Mouse (Mus musculus): ENCODE measurements at regions not wholly inside any gene's neighbourhood (a gene's known extent, or its start where the extent isn't known, plus 50 kb on each side); places are given as distances from the start of the nearest gene placed in this dataset.

DNA sequence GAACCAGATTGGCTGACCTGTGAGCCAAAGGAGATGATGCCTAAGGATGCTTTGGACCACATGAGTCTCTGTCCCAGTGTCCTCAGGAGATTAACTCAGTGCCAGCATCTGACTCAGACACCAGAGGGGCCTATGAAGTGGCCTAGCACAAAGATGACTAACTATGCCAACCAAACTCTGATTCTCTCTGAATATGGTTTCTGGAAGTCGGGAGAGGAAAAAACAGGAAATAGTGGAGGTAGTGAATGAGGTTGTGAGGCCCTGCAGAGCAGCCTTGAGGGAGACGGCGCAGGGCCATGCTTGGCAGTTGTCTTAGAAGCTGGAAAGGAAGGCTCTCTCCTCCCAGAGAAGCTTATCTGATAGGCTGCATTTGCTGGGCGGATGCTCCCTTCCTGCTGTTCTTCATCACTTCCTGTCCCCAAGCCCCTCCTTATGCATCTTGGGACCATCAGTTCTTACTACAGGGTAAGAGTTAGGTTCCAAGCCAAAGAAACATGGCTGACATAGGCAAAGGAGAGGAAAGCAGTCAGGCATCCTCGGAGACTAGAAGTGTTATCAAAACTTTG lies 155.4 kb downstream of the Tle3 start:
- no peak for DNase-seq (ENCODE audit: low read depth, low spot score)
- no peaks in the 10 kb centered on the region for H3K9me3 ChIP-seq (ENCODE audit: control insufficient read depth, insufficient read depth, low read depth, low read length)
- TF ChIP-seq HCFC1 (IDR thresholded peaks at IDR 0.05; ENCODE audit: borderline replicate concordance, insufficient read depth, low read length) (no peak), MAFK (IDR thresholded peaks at IDR 0.05; ENCODE audit: insufficient read depth, low read depth, low read length) (no peak), CHD2 (IDR thresholded peaks at IDR 0.05; ENCODE audit: low read depth, low read length) (no peak), ZC3H11A (IDR thresholded peaks at IDR 0.05; ENCODE audit: borderline replicate concordance, low read depth, low read length) (no peak), ZNF384 (IDR thresholded peaks at IDR 0.05; ENCODE audit: low read depth, low read length) (no peak)
- H3K9ac ChIP-seq (ENCODE audit: insufficient read depth, low read depth, low read length, poor library complexity, severe bottlenecking), result no peak overlapping the region
- H3K27ac ChIP-seq (ENCODE audit: insufficient read depth, low read depth, low read length, poor library complexity, severe bottlenecking), result no peak overlapping the region
- no peak overlapping the region for H3K4me3 ChIP-seq (ENCODE audit: insufficient read depth in 1 of 2, low read depth in 1 of 2, low read length in 2 of 2, poor library complexity in 1 of 2, severe bottlenecking in 1 of 2)
- in situ Hi-C loops (cut with MboI; ENCODE audit: low sequenced_read_pairs in 2 of 2, unreplicated experiment in 2 of 2), result no loop called here
- H3K36me3 ChIP-seq (ENCODE audit: control insufficient read depth, insufficient read depth, low read length, poor library complexity, severe bottlenecking), result no peaks in the 10 kb centered on the region
- 0 out of 4 replicates have a peak, but pooled peaks cover 0 to 2% of the 10 kb centered on the region in 2 experiments for H3K4me1 ChIP-seq (ENCODE audit: control insufficient read depth in 2 of 2, insufficient read depth in 2 of 2, low read length in 2 of 2, poor library complexity in 1 of 2)

DNA sequence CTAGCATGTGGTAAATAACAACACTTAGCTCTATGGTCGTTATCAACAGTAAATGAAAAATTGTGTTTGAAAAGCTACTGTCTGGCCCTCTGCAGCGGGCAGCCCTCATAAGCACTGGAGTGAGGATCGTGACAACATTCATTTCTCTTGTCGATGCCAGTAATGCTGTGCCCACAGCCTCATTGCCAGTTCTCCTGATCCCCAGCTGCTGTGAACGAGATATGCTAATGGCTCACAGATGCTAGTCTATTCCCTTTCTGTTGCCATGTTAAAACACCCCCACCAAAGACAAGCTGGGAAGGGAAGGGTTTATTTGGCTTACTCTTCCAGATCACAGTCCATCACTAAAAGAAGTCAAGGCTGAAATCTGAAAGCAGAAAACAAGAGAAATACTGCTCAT lies 148.0 kb downstream of the Tle3 start:
- Histone ChIP-seq H3K27ac (ENCODE audit: insufficient read depth, low read depth, low read length, poor library complexity, severe bottlenecking) (no peak overlapping the region), H3K36me3 (ENCODE audit: control insufficient read depth, insufficient read depth, low read length, poor library complexity, severe bottlenecking) (no peaks in the 10 kb centered on the region), H3K4me3 (ENCODE audit: insufficient read depth in 1 of 2, low read depth in 1 of 2, low read length in 2 of 2, poor library complexity in 1 of 2, severe bottlenecking in 1 of 2) (no peak overlapping the region), H3K4me1 (ENCODE audit: control insufficient read depth in 2 of 2, insufficient read depth in 2 of 2, low read length in 2 of 2, poor library complexity in 1 of 2) (no peaks in the 10 kb centered on the region), H3K9ac (ENCODE audit: insufficient read depth, low read depth, low read length, poor library complexity, severe bottlenecking) (no peak overlapping the region), H3K9me3 (ENCODE audit: control insufficient read depth, insufficient read depth, low read depth, low read length) (no peaks in the 10 kb centered on the region)
- no peak for DNase-seq (ENCODE audit: low read depth, low spot score)
- TF ChIP-seq MAFK (IDR thresholded peaks at IDR 0.05; ENCODE audit: insufficient read depth, low read depth, low read length), result no peak
- no peak for TF ChIP-seq ZC3H11A (IDR thresholded peaks at IDR 0.05; ENCODE audit: borderline replicate concordance, low read depth, low read length)
- no peak for TF ChIP-seq HCFC1 (IDR thresholded peaks at IDR 0.05; ENCODE audit: borderline replicate concordance, insufficient read depth, low read length)
- TF ChIP-seq ZNF384 (IDR thresholded peaks at IDR 0.05; ENCODE audit: low read depth, low read length), result no peak
- no peak for TF ChIP-seq CHD2 (IDR thresholded peaks at IDR 0.05; ENCODE audit: low read depth, low read length)
- in situ Hi-C loops (cut with MboI; ENCODE audit: low sequenced_read_pairs in 2 of 2, unreplicated experiment in 2 of 2), result no loop called here

DNA sequence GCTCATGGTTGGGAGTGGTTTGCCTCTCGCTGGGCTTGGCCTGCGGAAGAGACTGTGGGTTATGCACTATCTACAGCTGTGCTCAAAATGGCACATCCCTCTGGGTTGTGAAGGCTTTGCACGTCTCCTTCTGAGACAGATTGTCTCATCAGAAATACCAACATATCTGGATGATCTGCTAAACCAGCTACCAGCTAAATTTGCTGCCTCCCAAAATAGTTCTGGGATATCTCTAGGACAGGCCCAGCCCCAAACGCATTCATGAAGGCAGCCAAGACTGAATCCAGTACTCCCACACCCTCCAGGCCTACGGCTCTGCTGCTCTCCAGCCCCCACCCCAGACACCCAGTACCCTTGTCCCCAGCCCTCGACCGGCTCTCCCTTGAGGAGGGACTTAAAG lies 145.7 kb downstream of the Tle3 start:
- DNase-seq (ENCODE audit: low read depth, low spot score), result no peak
- Histone ChIP-seq H3K9me3 (ENCODE audit: control insufficient read depth, insufficient read depth, low read depth, low read length) (no peaks in the 10 kb centered on the region), H3K27ac (ENCODE audit: insufficient read depth, low read depth, low read length, poor library complexity, severe bottlenecking) (no peak overlapping the region), H3K4me1 (ENCODE audit: control insufficient read depth in 2 of 2, insufficient read depth in 2 of 2, low read length in 2 of 2, poor library complexity in 1 of 2) (no peaks in the 10 kb centered on the region), H3K4me3 (ENCODE audit: insufficient read depth in 1 of 2, low read depth in 1 of 2, low read length in 2 of 2, poor library complexity in 1 of 2, severe bottlenecking in 1 of 2) (no peak overlapping the region), H3K36me3 (ENCODE audit: control insufficient read depth, insufficient read depth, low read length, poor library complexity, severe bottlenecking) (no peaks in the 10 kb centered on the region), H3K9ac (ENCODE audit: insufficient read depth, low read depth, low read length, poor library complexity, severe bottlenecking) (no peak overlapping the region)
- in situ Hi-C loops (cut with MboI; ENCODE audit: low sequenced_read_pairs in 2 of 2, unreplicated experiment in 2 of 2), result no loop called here
- no peak for TF ChIP-seq CHD2 (IDR thresholded peaks at IDR 0.05; ENCODE audit: low read depth, low read length)
- no peak for TF ChIP-seq ZNF384 (IDR thresholded peaks at IDR 0.05; ENCODE audit: low read depth, low read length)
- no peak for TF ChIP-seq HCFC1 (IDR thresholded peaks at IDR 0.05; ENCODE audit: borderline replicate concordance, insufficient read depth, low read length)
- no peak for TF ChIP-seq MAFK (IDR thresholded peaks at IDR 0.05; ENCODE audit: insufficient read depth, low read depth, low read length)
- no peak for TF ChIP-seq ZC3H11A (IDR thresholded peaks at IDR 0.05; ENCODE audit: borderline replicate concordance, low read depth, low read length)

DNA sequence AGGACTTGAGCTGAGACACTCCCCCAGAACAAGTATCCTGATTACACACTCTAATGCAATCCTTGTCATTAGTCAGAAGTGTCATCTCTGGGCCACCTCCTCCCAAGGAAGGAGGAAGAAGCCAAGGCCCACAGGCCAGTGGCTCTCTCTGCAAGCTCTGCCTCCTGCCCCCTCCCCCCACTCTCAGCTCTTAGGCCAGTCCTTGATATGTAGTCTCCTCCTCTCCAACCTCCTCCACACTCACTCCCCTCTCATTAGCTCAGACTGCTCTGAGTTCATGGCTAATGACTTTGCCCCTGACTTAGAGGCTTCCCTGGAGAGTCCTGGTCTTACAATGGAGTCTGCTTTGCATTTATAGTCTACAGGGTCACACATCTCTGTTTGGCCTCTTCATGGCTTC lies 139.3 kb downstream of the Tle3 start:
- Histone ChIP-seq H3K9ac (ENCODE audit: insufficient read depth, low read depth, low read length, poor library complexity, severe bottlenecking) (no peak overlapping the region), H3K4me3 (ENCODE audit: insufficient read depth in 1 of 2, low read depth in 1 of 2, low read length in 2 of 2, poor library complexity in 1 of 2, severe bottlenecking in 1 of 2) (no peak overlapping the region), H3K27ac (ENCODE audit: insufficient read depth, low read depth, low read length, poor library complexity, severe bottlenecking) (no peak overlapping the region), H3K36me3 (ENCODE audit: control insufficient read depth, insufficient read depth, low read length, poor library complexity, severe bottlenecking) (no peaks in the 10 kb centered on the region), H3K9me3 (ENCODE audit: control insufficient read depth, insufficient read depth, low read depth, low read length) (no peaks in the 10 kb centered on the region), H3K4me1 (ENCODE audit: control insufficient read depth in 2 of 2, insufficient read depth in 2 of 2, low read length in 2 of 2, poor library complexity in 1 of 2) (peaks cover 0 to 6% of the 10 kb centered on the region in 2 experiments; a peak in 1 of 4 replicates)
- TF ChIP-seq ZNF384 (IDR thresholded peaks at IDR 0.05; ENCODE audit: low read depth, low read length) (no peak), HCFC1 (IDR thresholded peaks at IDR 0.05; ENCODE audit: borderline replicate concordance, insufficient read depth, low read length) (no peak), ZC3H11A (IDR thresholded peaks at IDR 0.05; ENCODE audit: borderline replicate concordance, low read depth, low read length) (no peak), MAFK (IDR thresholded peaks at IDR 0.05; ENCODE audit: insufficient read depth, low read depth, low read length) (no peak), CHD2 (IDR thresholded peaks at IDR 0.05; ENCODE audit: low read depth, low read length) (no peak)
- in situ Hi-C loops (cut with MboI; ENCODE audit: low sequenced_read_pairs in 2 of 2, unreplicated experiment in 2 of 2), result no loop called here
- no peak for DNase-seq (ENCODE audit: low read depth, low spot score)
